Mouse (Mus musculus) cortical plate, adult 2 months (tissue): Measurements from ENCODE around the gene Bcl7a.

Source experiments
- CTCF ChIP-seq: fragments of 200-500 bp; IDR thresholded peaks from 2 replicates; pipeline ENCODE4 v1.5.1; 2011; ENCODE audit warnings: mild to moderate bottlenecking, control low read depth, low read length; ENCODE audit not compliant: insufficient read depth; ENCODE audit errors: extremely low read depth
- POLR2A ChIP-seq: fragments of 200-500 bp; IDR thresholded peaks from 2 replicates; pipeline ENCODE4 v1.6.1; 2011; ENCODE audit warnings: mild to moderate bottlenecking, low read length, control low read depth; ENCODE audit not compliant: insufficient read depth; ENCODE audit errors: extremely low read depth

DNA sequence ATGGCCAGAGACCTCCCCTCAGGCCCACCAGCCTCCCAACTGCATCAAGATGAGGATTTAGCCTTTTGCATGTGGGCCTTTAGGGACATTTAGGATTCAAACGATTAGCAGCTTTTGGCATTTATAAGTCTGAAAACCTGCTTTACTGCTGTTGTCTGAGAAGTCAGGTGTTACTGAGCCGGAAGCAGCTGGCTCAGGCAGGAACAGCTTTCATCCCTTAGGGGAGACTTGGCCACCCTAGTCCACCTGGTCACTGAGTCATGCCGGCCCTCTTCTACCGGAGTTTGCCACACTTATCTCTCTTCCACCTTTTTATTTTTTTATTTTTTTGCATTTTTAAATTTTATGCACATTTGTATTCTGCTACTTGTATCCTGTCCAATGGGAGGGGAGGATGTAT lies 13.6 kb downstream of the Bcl7a start:
- TF ChIP-seq POLR2A (no peak), CTCF (no peak)
